Mouse (Mus musculus) left cerebral cortex, adult 11 months (tissue): ENCODE measurements around the gene Carf.
A peak's percentile ranks its signal among the peaks of the same experiment; 100 is the strongest.
"Not testable (repeated sequence)": the region's sequence is repeated elsewhere in the genome, so short reads cannot be mapped to it uniquely, and the experiment has no call there.

Experiments used
- DNase-seq: peaks from one replicate; pipeline ENCODE4 v3.0.0; 2022; ENCODE audit warnings: low spot score

The Carf gene

GRCm38 (mm10) chr1:60098024-60098781 is at the start of gene Carf, which contains the start of gene Wdr12:
TSS of gene Carf (plus strand) at chr1:60098247.
TSS of gene Wdr12 (minus strand) at chr1:60098645.
- DNase-seq: peak; percentile 95

GRCm38 (mm10) chr1:60054659-60055058 is 43.4 kb upstream of the Carf start:
- no peak for DNase-seq

GRCm38 (mm10) chr1:60056310-60056709 is 41.7 kb upstream of the Carf start:
- no peak for DNase-seq

- DNase-seq: not testable (repeated sequence)
Observed at GRCm38 (mm10) chr1:60070725-60071124, 27.3 kb upstream of the Carf start.

GRCm38 (mm10) chr1:60074935-60075334 is 23.1 kb upstream of the Carf start:
- DNase-seq: no peak

DNA sequence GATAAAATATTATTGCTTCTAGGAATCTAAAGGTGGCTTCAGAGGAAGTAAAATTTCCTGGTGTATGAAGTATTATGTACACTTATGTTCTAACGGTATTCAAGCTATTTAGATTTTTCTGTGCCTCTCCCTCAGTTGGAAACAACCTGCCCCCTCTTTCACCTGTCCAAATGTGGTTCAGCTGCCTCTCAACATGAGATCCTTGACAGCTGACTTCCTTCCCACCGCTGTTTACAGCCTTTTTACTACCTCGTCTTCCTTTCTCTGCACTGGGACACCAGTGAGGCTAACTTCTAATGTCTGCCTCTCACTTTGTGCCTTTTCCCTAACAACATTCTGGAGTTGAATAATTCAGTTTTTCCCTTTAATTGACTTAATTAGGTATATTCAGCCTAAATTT is 22.5 kb upstream of the Carf start:
- no peak for DNase-seq

DNA sequence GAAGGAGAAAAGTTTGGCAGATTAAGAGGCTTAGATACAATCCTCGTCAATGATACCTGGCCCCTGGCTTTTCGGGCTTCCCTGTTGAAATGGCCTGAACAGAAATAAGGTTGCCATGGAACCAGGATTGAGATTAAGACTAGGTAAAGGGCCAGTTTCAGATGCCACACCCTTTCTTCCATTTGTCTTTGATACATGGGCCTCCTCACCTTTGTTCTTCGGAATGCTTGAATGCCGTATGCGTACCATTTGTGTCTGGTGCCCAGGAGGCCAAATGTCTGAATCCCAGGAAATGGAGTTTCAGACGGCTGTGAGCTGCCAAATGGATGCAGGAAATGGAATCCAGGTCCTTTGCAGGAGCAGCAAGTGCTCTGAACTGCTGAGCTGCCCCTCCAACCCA is 21.6 kb upstream of the Carf start:
- DNase-seq: no peak

DNA sequence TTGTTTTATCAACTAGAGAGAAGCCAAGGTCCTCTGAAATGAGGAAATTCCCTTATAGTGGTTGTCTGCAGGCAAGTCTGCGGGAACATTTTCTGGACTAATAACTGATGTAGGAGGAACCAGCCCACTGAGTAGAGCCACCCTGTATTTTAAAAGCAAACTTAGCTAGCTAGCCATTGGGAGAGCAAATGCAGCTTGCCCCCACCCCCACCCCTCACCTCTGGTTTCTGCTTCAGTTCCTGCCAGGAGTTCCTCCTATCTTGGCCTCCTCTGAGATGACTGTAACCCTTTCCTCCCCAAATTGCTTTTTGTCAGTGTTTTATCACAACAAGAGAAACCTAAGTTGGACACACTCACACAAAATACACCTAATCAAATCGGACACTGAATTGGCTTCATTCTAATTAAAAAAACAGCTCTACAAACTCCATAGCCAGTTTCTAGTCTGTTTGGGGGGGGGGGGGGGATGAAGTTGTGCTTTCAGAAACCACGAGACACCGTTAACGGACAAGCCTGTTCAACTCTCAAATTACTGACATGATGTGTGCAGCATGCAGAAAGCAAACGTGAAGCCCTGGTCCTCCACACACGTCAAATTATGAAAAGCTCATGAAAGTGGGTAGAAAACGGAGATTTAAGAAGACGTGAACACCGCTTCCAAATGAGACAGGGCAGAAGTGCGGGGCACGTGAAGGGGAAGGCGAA is 1.3 kb upstream of the Carf start:
- no peak for DNase-seq

DNA sequence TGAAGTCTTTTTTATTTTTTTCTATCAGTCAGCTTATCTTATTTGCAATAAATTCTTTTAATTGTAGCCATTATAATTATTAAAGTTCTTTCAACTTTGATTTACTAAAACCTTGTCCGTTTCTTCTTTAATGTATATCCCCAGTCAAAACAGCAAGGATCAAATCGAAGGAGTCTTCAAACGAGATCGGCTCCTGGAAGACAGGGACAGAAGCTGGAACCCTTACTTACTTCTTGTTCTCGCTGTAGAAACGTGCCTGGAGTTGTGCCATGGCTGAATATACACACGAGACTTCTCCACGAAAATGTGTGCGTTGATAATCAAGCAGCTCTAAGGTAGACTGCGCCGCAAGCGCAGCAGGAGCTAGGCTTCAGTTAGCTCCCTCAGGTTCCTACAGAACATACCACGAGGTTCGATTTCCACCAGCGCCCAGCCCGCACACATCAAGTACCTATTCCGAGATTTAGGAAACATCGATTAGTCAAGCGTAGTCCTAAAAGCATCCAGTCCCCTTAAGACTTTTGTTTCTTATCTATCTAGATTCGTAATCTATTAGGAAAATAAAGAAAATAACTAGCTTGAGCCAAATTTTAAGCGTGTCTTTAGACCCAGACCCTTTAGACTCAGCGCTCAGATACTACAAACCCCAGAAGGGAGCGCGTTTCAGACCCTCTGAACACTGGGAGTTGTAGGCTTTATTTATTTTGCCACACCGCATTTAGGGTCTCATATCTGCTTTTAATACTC is 597 bp upstream of the Carf start:
- peak; percentile 61 for DNase-seq

DNA sequence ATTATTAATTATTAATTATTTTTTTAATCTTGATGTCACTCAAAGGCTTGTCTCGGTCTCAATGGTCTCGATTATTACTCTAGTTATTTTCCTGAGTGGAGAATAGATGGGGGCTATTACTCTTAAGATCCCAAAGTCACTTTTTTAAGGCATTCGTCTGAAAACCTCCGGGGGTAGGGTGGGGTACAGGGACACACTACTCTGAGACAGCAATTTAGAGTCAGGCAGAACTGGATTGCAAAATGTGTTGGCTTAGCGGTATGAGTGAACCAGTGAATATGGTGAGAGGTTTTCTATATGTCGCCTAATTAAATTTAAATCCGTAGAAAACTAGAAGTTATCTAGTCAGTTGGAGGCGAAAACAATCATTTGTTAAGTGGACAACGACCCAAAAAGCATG is 792 bp downstream of the Carf start:
- no peak for DNase-seq

DNA sequence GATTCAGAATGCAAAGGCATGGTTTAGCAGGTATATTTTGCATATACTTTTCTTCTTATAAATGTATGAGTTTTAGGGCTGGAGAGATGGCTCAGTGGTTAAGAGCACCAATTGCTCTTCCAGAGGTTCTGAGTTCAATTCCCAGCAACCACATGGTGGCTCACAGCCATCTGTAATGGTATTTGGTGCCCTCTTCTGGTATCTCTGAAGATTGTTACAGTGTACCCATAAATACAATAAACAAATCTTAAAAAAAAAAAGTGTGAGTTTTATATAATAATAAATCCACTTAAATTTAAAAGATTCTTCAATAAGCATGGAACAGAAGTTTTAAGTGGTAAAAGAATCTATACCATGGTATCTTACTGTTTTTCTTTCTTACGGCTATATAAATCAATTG is 6.5 kb downstream of the Carf start:
- DNase-seq: no peak

GRCm38 (mm10) chr1:60117721-60118455 is 19.8 kb downstream of the Carf start:
- DNase-seq: no peak

DNA sequence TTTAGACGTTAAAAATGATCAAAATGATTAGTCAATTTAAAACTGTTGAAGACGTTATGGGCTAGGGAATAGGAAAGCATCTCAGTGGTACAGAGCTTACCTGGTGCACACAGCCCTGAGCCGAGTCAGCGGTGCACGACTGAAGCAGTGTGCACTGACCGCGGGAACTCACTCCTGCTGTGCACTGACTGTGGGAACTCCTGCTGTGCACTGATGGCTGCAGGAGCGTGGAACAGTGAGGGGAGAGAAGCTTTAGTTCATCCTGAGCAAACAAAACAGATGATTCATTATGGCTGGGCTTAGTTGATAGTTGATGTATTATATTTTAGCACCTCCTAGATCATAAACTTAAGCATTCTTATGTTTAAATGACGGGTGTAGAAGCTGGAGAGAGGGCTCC is 39.3 kb downstream of the Carf start:
- DNase-seq: no peak

- no peak for DNase-seq
Observed at GRCm38 (mm10) chr1:60152700-60153099, 54.7 kb downstream of the Carf start.

DNA sequence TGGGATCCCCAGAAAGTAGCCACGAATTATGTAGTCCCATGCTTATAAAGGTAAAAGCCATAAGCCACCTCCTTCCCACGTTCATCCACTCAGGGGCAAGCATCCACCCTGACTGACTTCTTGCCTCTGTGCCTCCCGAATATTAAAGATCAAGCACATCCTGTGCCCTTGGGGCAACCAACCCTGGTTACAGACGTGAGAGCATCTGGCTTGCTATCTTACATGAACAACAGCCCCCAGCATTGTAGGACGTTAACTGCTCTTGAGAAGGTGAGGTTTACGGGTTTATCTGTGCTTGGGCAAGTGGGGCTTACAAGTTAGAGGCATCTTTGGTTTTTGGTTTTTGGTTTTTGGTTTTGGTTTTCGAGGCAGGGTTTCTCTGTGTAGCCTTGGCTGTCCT is 58.6 kb downstream of the Carf start:
- no peak for DNase-seq

DNA sequence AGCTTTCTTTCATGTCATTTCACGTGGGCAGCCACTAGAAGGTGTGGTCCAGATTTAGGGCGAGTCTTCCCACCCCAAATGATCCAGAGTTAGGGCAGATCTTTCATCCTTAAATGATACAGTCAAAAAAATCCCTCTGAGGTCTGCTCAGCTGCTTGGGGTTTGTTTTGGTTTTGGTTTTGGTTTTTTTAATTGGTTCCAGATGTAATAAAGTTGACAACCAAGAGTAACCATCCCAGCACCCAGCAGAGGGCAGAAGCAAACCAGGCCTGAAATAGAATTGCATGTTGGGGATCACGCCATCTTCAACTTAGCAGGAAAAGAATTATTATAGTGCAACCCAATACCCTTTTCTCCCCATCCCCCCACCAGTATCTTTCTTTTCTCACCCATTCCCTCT is 60.4 kb downstream of the Carf start:
- DNase-seq: no peak

DNA sequence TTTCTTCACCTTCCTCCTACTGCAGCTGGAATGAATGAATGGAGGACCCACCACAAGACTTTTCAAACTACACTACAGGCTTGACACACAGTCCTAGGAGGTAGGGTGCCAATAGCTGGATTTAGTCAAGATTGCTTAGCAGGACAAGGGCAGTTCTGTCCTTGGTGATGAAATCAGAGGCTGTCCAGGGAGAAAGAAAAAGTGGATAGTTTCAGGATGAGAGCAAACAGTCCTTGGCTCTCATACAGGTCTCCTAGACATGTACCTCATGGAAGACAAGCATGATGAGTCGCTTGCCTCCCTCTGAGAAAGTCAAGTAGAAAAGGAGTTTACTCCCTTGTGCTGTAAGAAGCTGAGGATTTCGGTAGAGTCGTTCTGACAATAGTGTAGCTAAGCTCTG is 65.6 kb downstream of the Carf start:
- no peak for DNase-seq

GRCm38 (mm10) chr1:60169626-60170025 is 71.6 kb downstream of the Carf start:
- no peak for DNase-seq

DNA sequence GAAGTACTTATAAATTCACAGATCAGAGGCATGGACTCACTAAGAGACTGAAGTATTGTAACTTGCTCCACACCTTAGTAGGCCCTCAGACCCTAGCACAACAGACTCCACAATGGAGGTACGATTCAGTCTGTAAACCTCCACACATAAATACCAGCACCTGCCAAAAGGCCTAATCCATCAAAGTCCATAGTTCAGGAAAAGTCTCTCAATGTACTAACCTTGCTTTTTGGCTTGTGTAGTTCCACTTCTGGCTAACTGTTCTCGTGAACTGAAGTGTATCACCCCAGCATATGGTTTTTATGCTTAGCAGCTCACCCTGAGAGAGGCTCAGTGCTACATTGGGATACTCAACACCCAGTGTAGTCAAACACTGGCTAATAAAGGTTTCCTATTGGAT is 72.2 kb downstream of the Carf start:
- no peak for DNase-seq

- DNase-seq: no peak
Observed at GRCm38 (mm10) chr1:60173119-60173518, 75.1 kb downstream of the Carf start.

DNA sequence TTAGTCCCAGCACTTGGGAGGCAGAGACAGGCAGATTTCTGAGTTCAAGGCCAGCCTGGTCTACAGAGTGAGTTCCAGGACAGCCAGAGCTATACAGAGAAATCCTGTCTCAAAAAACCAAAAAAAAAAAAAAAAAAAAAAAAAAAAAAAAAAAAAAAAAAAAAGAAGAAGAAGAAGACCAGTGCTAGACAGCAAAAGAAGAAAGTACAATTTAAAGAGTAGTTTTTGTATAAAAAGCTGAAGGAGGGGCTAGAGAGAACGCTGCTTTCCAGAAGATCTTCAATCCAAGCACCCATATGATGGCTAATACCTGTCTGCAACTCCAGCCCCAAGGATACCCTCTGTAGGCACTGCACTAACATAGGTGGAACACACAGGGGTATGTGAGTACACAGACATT is 79.8 kb downstream of the Carf start:
- DNase-seq: not testable (repeated sequence)

DNA sequence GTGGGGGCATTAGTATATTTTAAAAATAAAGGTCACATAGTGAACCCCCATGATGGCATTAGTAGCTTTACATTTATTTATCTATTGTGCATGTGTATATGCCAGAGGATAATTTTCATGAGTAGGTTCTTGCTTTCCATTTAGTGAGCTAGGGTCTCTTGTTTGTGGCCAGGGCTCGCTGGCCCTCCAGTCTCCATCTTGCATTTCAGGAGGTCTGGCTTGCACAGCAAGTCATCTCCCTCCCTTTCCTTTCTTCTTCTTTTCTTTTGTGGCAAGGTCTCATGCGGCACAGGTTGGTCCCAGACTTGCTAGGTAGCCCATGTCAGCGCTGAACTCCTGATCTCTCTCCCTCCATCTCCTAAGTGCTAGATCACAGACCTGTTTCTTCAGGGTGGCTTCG is 81.3 kb downstream of the Carf start:
- DNase-seq: no peak
